Mouse (Mus musculus) testis, adult 2 months (tissue): Measurements from ENCODE around the gene Pin1.

Experiments
- CTCF ChIP-seq: fragments of 200-500 bp; IDR thresholded peaks from 2 replicates; pipeline ENCODE4 v1.5.1; 2012; ENCODE audit warnings: low read depth, mild to moderate bottlenecking, inconsistent platforms, low read length, moderate library complexity; ENCODE audit not compliant: control insufficient read depth, insufficient read depth, insufficient replicate concordance
- POLR2A ChIP-seq: fragments of 200-500 bp; IDR thresholded peaks from 2 replicates; pipeline ENCODE4 v1.6.1; 2012; ENCODE audit warnings: low read depth, mild to moderate bottlenecking, inconsistent platforms, low read length, moderate library complexity; ENCODE audit not compliant: control insufficient read depth

GRCm38 (mm10) chr9:20666510-20667034 is 14.7 kb downstream of the Pin1 start:
- TF ChIP-seq CTCF (no peak), POLR2A (no peak)
